Mouse (Mus musculus) heart, embryonic 12.5 days (tissue): ENCODE results near the gene Actn3. TPM values are rescaled to one million over a fixed set of nuclear protein-coding genes. Genes with fewer than 3 reads are reported as not detected.

Experiments used
- ATAC-seq: fragments of 200-750 bp; cut with Nextera tagmentation; 2 replicates; pipeline ENCODE4 v1.8.0; 2017; ENCODE audit warnings: moderate TSS enrichment, moderate library complexity; ENCODE audit not compliant: insufficient number of reproducible peaks, low FRiP score
- H3K27ac ChIP-seq: fragments of 300-500 bp; sonication (generic); 2 replicates; pipeline ENCODE4 v1.5.1; 2016; ENCODE audit warnings: mild to moderate bottlenecking, moderate library complexity; ENCODE audit not compliant: poor library complexity, severe bottlenecking
- H3K27me3 ChIP-seq: fragments of 300-500 bp; sonication (generic); replicated peaks from 2 replicates; pipeline ENCODE4 v1.6.1; 2016; ENCODE audit warnings: mild to moderate bottlenecking, moderate library complexity
- H3K36me3 ChIP-seq: fragments of 300-500 bp; sonication (generic); 2 replicates; pipeline ENCODE4 v1.6.1; 2016; ENCODE audit warnings: mild to moderate bottlenecking, moderate library complexity
- H3K4me1 ChIP-seq: fragments of 300-500 bp; sonication (generic); replicated peaks from 2 replicates; pipeline ENCODE4 v1.6.1; 2016; ENCODE audit warnings: mild to moderate bottlenecking
- H3K4me2 ChIP-seq: fragments of 300-500 bp; sonication (generic); 2 replicates; pipeline ENCODE4 v1.6.1; 2016; ENCODE audit warnings: mild to moderate bottlenecking, moderate library complexity
- H3K4me3 ChIP-seq: fragments of 300-500 bp; sonication (generic); 2 replicates; pipeline ENCODE4 v1.5.1; 2016; ENCODE audit warnings: mild to moderate bottlenecking
- H3K9ac ChIP-seq: fragments of 300-500 bp; sonication (generic); 2 replicates; pipeline ENCODE4 v1.6.1; 2016; ENCODE audit warnings: mild to moderate bottlenecking, moderate library complexity
- H3K9me3 ChIP-seq: fragments of 300-500 bp; sonication (generic); replicated peaks from 2 replicates; pipeline ENCODE4 v1.6.1; 2016; ENCODE audit warnings: mild to moderate bottlenecking, moderate library complexity
- WGBS: fragments of 180-500 bp; shearing (Covaris S2); methylation state at CpG from one replicate; pipeline ENCODE4 v1.1.7; 2016; 5-methylcytosine and 5-hydroxymethylcytosine counted together
- polyA plus RNA-seq: library from polyadenylated mRNA; unstranded; fragments of >200 nt; fragmentation: Nextera tagmentation; extraction: Ambion mirVana; gene quantifications from 2 replicates; pipeline ENCODE4 v1.2.1, GENCODE M21; 2016

Actn3 gene
- polyA plus RNA-seq, 1 experiment from 2014 or later, result 4.2 TPM

DNA sequence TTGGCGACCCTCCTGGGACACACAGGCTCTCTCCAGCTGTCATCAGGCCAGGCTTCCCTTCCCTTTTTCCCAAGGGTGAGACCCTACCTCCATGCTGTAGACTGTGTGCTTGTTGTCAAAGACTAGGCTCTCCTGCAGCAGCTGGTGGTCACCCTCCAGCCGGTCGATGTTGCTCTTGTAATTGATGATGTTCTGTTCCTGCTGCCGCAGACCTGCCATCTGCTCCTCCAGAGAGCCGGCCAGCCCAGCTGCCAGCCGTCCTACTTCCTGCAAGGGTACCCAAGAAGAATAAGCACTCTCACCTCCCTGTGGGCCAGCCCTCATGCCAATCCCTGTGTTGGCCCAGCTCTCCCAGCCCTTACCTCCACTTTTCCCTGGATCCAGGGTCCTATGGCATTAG, 14.7 kb downstream of the Actn3 start:
- no peak for ATAC-seq
- peaks cover 4% of the 10 kb centered on the region; the same call in 1 of the 2 replicates for H3K4me1 ChIP-seq
- H3K27me3 ChIP-seq, result peaks cover 36% of the 10 kb centered on the region
- no peak overlapping the region for H3K9ac ChIP-seq
- 0 out of 2 replicates have a peak, but pooled peaks cover 4% of the 10 kb centered on the region for H3K36me3 ChIP-seq
- H3K27ac ChIP-seq, result no peak overlapping the region
- 76% methylated on average over 6 of the region's 6 CpGs for WGBS
- no peak overlapping the region for H3K4me2 ChIP-seq
- no peaks in the 10 kb centered on the region for H3K9me3 ChIP-seq
- H3K4me3 ChIP-seq, result no peak overlapping the region

DNA sequence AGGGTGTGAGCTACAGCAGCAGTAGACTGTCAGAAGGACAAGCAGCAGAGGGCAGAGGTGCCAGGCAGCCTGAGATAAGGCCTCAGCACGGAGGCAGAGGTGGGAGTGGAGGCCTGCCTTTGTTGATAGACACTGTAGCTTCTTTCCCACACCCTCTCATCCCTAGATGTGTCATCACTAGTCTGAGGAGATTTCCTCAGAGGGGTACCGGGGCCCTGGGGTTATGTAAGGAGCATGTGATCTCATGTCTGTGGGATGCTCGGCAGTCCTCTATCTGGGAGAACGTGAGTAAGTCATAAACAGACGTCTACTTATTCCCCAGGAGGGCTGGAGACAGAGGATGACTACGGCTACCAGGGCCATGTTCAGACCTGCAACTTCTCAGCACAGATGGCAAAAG, 18.6 kb downstream of the Actn3 start:
- peaks cover 29% of the 10 kb centered on the region for H3K27me3 ChIP-seq
- H3K4me1 ChIP-seq, result peaks cover 9% of the 10 kb centered on the region; the same call in 1 of the 2 replicates
- peak; percentile 63 for ATAC-seq
- H3K9ac ChIP-seq, result no peak overlapping the region
- 0 out of 2 replicates have a peak, but pooled peaks cover 10% of the 10 kb centered on the region for H3K36me3 ChIP-seq
- 47% methylated on average over 6 of the region's 6 CpGs for WGBS
- no peak overlapping the region for H3K4me3 ChIP-seq
- H3K9me3 ChIP-seq, result no peaks in the 10 kb centered on the region
- no peak overlapping the region for H3K4me2 ChIP-seq
- no peak overlapping the region for H3K27ac ChIP-seq

DNA sequence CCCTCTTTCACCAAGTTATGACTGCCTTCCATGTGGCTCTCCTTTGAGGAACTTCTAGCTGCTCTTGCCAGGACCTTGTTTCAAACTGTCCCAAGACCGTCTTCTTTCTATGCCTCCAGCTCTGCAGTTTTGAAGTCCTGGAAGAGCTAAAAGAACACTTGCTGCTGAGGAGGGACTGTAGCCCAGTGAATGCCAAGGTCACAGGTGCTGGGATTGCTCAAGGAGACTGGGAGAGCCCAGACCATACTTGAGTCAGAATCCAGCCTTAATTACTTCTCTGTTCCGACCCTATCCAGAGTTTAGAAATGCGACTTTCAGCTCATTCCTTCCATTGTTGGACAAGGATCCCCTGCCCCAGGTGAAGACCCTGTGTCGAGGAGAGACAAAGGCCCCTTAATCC, 21.8 kb downstream of the Actn3 start:
- H3K36me3 ChIP-seq, result 0 out of 2 replicates have a peak, but pooled peaks cover 7% of the 10 kb centered on the region
- H3K4me3 ChIP-seq, result peak overlapping the region; percentile 59; the same call in 1 of the 2 replicates
- no peaks in the 10 kb centered on the region for H3K9me3 ChIP-seq
- WGBS, result 84% methylated on average over 4 of the region's 4 CpGs
- no peak overlapping the region for H3K27ac ChIP-seq
- peaks cover 20% of the 10 kb centered on the region for H3K27me3 ChIP-seq
- peak overlapping the region; percentile 96 for H3K4me2 ChIP-seq
- H3K9ac ChIP-seq, result no peak overlapping the region
- peaks cover 9% of the 10 kb centered on the region; the same call in 1 of the 2 replicates for H3K4me1 ChIP-seq
- no peak for ATAC-seq

DNA sequence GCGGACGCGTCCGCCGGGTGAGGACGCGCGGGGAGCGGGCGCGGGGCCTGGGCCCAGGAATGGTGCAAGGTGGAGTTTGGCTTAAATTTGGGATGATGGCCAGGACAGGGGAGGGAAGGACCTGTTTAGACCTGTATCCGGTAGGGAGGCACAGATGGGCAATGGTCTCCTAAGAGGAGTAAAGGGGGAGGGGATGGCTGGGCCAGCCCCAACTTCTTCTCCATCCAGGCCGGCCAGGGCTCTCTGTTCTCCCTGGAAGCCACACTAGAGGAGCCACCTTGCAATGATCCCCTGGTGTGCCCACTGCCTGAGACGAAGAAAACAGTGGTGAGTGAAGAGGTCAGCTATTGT, 22.3 kb downstream of the Actn3 start:
- peak overlapping the region; percentile 48; the same call in 1 of the 2 replicates for H3K27ac ChIP-seq
- H3K4me3 ChIP-seq, result peak overlapping the region; percentile 59
- peak overlapping the region; percentile 73 for H3K9ac ChIP-seq
- peaks cover 24% of the 10 kb centered on the region for H3K27me3 ChIP-seq
- no peaks in the 10 kb centered on the region for H3K9me3 ChIP-seq
- H3K4me2 ChIP-seq, result peak overlapping the region; percentile 96
- peaks cover 9% of the 10 kb centered on the region; the same call in 1 of the 2 replicates for H3K4me1 ChIP-seq
- WGBS, result 4% methylated on average over 14 of the region's 14 CpGs
- 0 out of 2 replicates have a peak, but pooled peaks cover 7% of the 10 kb centered on the region for H3K36me3 ChIP-seq
- no peak for ATAC-seq

DNA sequence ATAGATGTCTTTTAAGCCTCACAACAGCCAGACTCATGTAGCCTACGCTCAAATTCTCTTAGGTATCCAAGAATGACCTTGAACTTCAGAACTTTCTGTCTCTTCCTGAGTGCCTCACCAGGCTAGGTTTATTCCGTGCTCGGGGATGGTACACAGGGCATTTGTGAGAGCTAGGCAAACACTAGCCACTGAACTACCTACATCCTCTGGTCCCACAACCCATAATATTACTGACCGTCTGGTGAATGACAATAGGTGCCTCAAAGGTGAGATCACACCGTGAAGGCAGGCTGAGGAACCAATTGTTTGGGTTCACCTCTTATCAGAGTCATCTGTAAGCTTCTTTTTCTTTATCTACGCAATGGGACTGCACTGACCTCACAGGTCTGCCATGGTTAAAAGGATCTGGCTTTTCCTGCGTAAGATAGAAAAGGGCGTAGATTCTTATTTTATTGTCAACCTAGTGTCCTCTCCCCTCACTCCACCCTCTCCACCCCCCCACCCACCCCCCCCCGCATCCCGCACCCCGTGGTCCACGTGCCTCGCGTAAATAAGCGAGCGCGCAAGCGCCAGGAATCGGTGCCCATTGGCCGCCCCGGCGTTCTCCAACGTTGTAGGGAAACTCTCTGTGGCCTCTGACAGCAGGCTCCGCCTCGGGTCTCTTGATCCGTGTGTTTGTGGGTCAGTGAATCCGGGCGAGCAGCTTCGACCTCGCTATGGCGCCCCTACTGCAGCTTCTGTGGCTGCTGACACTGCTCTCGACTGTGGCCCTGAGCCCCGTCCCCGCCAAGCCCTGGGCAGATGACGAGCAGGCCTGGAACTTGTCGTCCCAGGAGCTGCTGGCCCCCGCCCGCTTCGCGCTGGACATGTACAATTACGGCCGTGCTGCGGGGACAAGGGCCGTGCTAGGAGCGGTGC, 22.9 kb downstream of the Actn3 start, which contains the start of gene Ctsf:
Ctsf (plus strand) TSS at position 579 of the 918 bp plus-strand sequence.
- ATAC-seq, result peak; percentile 77
- Histone ChIP-seq H3K9me3 (no peaks in the 10 kb centered on the region), H3K4me3 (peak within 1 kb of the TSS; percentile 59), H3K4me1 (peaks cover 9% of the 10 kb centered on the region; the same call in 1 of the 2 replicates), H3K4me2 (peak within 1 kb of the TSS; percentile 96), H3K9ac (peak within 1 kb of the TSS; percentile 73), H3K36me3 (0 out of 2 replicates have a peak, but pooled peaks cover 7% of the 10 kb centered on the region), H3K27me3 (peaks cover 27% of the 10 kb centered on the region), H3K27ac (peak within 1 kb of the TSS; percentile 48; the same call in 1 of the 2 replicates)
- 4% methylated on average over 45 of the region's 45 CpGs for WGBS

DNA sequence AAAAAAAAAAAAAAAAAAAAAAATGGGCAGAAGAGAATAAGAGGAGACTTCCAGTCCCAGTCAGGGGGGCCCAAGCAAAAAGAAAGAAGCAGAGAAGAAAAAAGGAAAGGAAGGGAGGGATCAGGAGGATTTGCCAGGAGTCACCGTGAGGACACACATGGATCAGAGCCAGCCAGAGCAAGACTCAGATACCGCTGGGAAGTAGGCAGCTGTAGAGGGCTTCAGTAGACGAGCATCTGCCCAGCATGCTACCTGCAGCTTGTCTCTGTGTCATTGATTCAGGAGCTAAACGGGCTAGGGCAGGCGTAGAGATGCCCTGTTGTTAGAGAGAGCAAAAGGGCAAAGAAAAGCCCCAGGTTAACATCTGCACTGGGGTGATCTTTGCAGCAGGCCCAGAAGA, 27.4 kb downstream of the Actn3 start:
- H3K9ac ChIP-seq, result no peak overlapping the region
- H3K4me2 ChIP-seq, result no peak overlapping the region
- H3K4me3 ChIP-seq, result no peak overlapping the region
- H3K4me1 ChIP-seq, result peaks cover 5% of the 10 kb centered on the region; the same call in 1 of the 2 replicates
- WGBS, result 46% methylated on average over 5 of the region's 5 CpGs
- ATAC-seq, result no peak
- no peaks in the 10 kb centered on the region for H3K36me3 ChIP-seq
- H3K27ac ChIP-seq, result no peak overlapping the region
- H3K27me3 ChIP-seq, result peaks cover 15% of the 10 kb centered on the region
- no peaks in the 10 kb centered on the region for H3K9me3 ChIP-seq

DNA sequence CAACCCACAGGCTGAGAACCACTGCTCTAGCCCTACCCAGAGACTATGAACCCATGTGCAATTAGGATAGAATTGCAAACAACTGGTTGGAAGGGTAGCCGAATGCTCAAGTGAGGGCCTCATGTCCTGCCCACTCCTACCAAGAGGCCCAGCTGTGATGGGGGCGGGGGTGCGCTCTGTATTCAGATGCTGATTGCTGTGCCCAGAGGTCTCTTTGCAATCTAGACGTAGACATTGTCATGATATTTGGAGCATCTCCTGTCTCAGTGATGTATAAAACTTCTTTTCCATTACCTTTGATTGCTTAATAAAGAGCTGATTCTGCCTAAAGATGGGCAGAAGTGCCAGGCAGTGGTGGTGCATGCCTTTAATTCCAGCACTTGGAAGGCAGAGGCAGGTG, 27.9 kb downstream of the Actn3 start:
- ATAC-seq, result no peak
- Histone ChIP-seq H3K27ac (no peak overlapping the region), H3K9me3 (no peaks in the 10 kb centered on the region), H3K4me2 (no peak overlapping the region), H3K36me3 (no peaks in the 10 kb centered on the region), H3K4me1 (peaks cover 4% of the 10 kb centered on the region; the same call in 1 of the 2 replicates), H3K9ac (no peak overlapping the region), H3K27me3 (peaks cover 15% of the 10 kb centered on the region), H3K4me3 (no peak overlapping the region)
- 41% methylated on average over 4 of the region's 4 CpGs for WGBS

DNA sequence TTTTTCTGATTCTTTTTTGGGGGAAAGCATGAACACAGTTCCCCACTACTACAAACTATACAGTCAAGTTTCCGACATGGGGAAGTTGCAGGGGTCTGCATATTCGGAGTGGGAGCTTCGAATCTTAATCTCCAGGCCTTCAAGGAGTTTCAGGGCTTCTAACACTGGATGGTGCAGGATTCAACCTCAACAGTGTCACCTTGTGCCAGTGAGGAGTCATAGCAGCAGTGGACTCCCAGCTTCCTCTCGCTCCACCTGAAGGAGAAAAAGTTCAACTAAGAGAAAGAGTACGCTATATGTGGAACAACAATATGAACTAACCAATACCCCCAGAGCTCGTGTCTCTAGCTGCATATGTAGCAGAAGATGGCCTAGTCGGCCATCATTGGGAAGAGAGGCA, 30.2 kb downstream of the Actn3 start:
- Histone ChIP-seq H3K27ac (no peak overlapping the region), H3K9me3 (no peaks in the 10 kb centered on the region), H3K4me1 (no peaks in the 10 kb centered on the region), H3K9ac (no peak overlapping the region), H3K36me3 (no peaks in the 10 kb centered on the region), H3K4me3 (no peak overlapping the region), H3K4me2 (no peak overlapping the region), H3K27me3 (peaks cover 22% of the 10 kb centered on the region)
- no peak for ATAC-seq
- 28% methylated on average over 7 of the region's 7 CpGs for WGBS

DNA sequence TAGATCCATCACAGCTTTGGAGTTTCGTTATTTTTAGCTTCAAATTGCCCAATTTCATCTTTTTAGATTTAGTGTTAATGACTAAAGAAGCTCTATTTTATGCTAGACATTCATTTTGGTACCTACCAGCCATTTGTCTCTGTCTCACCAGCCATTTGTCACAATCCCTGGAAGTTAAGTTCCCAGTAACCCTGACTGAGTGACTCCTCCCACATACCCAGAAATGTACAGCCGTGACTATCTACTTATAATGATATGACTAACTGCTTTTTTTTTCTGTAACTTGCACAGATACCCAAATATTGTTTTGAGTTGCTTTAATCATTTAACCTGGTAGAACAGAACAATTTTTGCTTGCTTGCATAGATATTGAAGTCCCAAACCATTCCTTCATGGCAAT, 31.9 kb downstream of the Actn3 start:
- Histone ChIP-seq H3K4me3 (no peak overlapping the region), H3K9me3 (no peaks in the 10 kb centered on the region), H3K36me3 (no peaks in the 10 kb centered on the region), H3K27me3 (peaks cover 37% of the 10 kb centered on the region), H3K4me2 (no peak overlapping the region), H3K4me1 (no peaks in the 10 kb centered on the region), H3K27ac (no peak overlapping the region), H3K9ac (no peak overlapping the region)
- 46% methylated on average over 2 of the region's 2 CpGs for WGBS
- ATAC-seq, result no peak

DNA sequence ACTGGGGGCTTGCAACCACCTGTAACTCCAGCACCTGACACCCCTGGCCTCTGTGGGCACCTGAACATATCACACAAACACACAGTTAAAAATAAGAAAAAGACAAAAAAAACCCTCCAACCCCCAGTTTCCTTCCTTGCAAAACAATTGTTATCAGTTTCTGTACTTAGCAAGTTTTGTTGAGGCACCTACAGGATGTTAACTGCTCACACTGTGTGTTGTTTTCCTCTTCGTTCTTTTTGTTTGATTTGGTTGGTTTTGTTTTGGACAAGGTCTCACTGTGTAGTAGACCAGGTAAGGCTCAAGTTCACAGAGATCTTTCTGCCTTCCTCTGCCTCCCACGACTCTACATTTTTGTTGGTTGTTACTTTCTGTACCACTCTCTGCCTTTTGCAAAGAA, 35.1 kb downstream of the Actn3 start:
- Histone ChIP-seq H3K4me1 (peaks cover 15% of the 10 kb centered on the region), H3K27ac (no peak overlapping the region), H3K27me3 (peaks cover 36% of the 10 kb centered on the region), H3K4me2 (no peak overlapping the region), H3K36me3 (no peaks in the 10 kb centered on the region), H3K9me3 (no peaks in the 10 kb centered on the region), H3K9ac (no peak overlapping the region), H3K4me3 (no peak overlapping the region)
- 56% methylated on average over 2 of the region's 2 CpGs for WGBS
- ATAC-seq, result no peak

DNA sequence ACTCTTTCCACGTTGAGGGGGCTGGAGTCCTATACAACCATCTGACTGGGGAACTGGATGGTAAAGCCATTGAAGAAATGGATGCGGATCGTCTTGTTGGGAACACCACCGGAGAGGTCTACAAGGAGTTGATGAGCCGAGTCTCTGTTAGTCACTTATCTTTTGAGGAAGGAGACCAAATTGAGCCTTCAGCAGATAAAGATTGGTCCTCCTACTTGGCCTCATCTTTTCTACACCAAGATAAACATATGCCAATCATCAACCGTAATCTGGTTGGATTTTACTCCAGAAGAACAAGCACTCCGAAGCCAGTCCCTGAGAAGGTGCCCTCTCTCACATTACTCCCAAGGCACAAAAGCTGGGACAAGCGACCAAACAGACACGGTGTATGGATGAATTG, 36.9 kb downstream of the Actn3 start:
- Histone ChIP-seq H3K4me1 (peaks cover 15% of the 10 kb centered on the region), H3K4me2 (no peak overlapping the region), H3K36me3 (peaks cover 4% of the 10 kb centered on the region), H3K27me3 (peaks cover 36% of the 10 kb centered on the region), H3K4me3 (no peak overlapping the region), H3K9me3 (no peaks in the 10 kb centered on the region), H3K27ac (no peak overlapping the region), H3K9ac (no peak overlapping the region)
- no peak for ATAC-seq
- 76% methylated on average over 9 of the region's 9 CpGs for WGBS
